19 mouse cellular contexts compared by ENCODE assay signal in genomic region chr8:10448545-10448944, GRCm38 (mm10).
DNase-seq lines count a peak whose midpoint lies in the region; ATAC-seq and TF ChIP-seq lines count a peak whose summit lies in the region.
"Had no signal": no experiment of that assay in that cellular context is flagged by ENCODE, and none has a peak within 500 bp of the region (broad histone marks: within the 10 kb centered on the region; RNA-seq: fewer than 3 reads in every experiment).

No protein-coding gene starts in this region.

- H3K9ac ChIP-seq in hindbrain, embryonic 14.5 days: no peak overlapping the region
- H3K9ac ChIP-seq: embryonic facial prominence, embryonic 12.5 days; kidney, embryonic 15.5 days; liver, embryonic 15.5 days; midbrain, embryonic 15.5 days; neural tube, embryonic 12.5 days had no signal

- peak overlapping the region; percentile 75 for H3K27ac ChIP-seq in layer of hippocampus, adult 2 months
- no peak overlapping the region for H3K27ac ChIP-seq in hindbrain, embryonic 14.5 days
- H3K27ac ChIP-seq: embryonic facial prominence, embryonic 12.5 days; kidney, embryonic 15.5 days; liver, embryonic 15.5 days; midbrain, embryonic 15.5 days; neural tube, embryonic 12.5 days; stomach, postnatal 0 days had no signal

- intact Hi-C loops in gastrocnemius, postnatal 36 days (cut with DNase I): loop anchor here (10.0 kb wide), 1 partner anchor 586 kb away; no protein-coding TSS in a partner anchor

- no peaks in the 10 kb centered on the region for H3K9me3 ChIP-seq in hindbrain, embryonic 14.5 days (ENCODE audit: control insufficient read depth, low read length)
- H3K9me3 ChIP-seq: embryonic facial prominence, embryonic 12.5 days; kidney, embryonic 15.5 days; liver, embryonic 15.5 days; midbrain, embryonic 15.5 days; neural tube, embryonic 12.5 days had no signal

- H3K4me1 ChIP-seq in hindbrain, embryonic 14.5 days (replicated peaks; ENCODE audit: control insufficient read depth, insufficient read depth, low read length): peaks cover 4% of the 10 kb centered on the region; the same call in 1 of the 2 replicates
- H3K4me1 ChIP-seq: embryonic facial prominence, embryonic 12.5 days; kidney, embryonic 15.5 days; liver, embryonic 15.5 days; neural tube, embryonic 12.5 days had no signal

- DNase-seq in layer of hippocampus, adult 2 months (ENCODE audit: low spot score in 2 of 2): no peak
- DNase-seq in layer of hippocampus, postnatal 14 days (ENCODE audit: low spot score in 2 of 2): no peak
- DNase-seq in 416B (ENCODE audit: low read depth): peak; percentile 42
- peak; percentile 16 for DNase-seq in R1 (ENCODE audit: low read depth, low spot score)
- DNase-seq in gastrocnemius, postnatal 36 days: peak; percentile 19 to 21
- no peak for DNase-seq in hindbrain, embryonic 14.5 days (ENCODE audit: low spot score)
- no peak for DNase-seq in adrenal gland, adult 2 months
- DNase-seq: adrenal gland, adult 8-10 months; left cerebral cortex, postnatal 4 days; lung, postnatal 36 days had no signal

- no peak overlapping the region for H3K4me3 ChIP-seq in layer of hippocampus, adult 2 months
- H3K4me3 ChIP-seq in hindbrain, embryonic 14.5 days (replicated peaks; ENCODE audit: low read length): no peak overlapping the region
- H3K4me3 ChIP-seq: embryonic facial prominence, embryonic 12.5 days; kidney, embryonic 15.5 days; liver, embryonic 15.5 days; midbrain, embryonic 15.5 days; neural tube, embryonic 12.5 days had no signal

- WGBS in hindbrain, embryonic 14.5 days: 71% methylated on average over 14 of the region's 14 CpGs

- no peak for ATAC-seq in cerebellum, adult (ENCODE audit: insufficient number of reproducible peaks, low FRiP score, low TSS enrichment)
- ATAC-seq in hindbrain, embryonic 14.5 days (ENCODE audit: low FRiP score): no peak
- ATAC-seq: hindbrain, embryonic 16.5 days; midbrain, embryonic 15.5 days; Patski had no signal

- no peaks in the 10 kb centered on the region for H3K36me3 ChIP-seq in hindbrain, embryonic 14.5 days (replicated peaks; ENCODE audit: control insufficient read depth, insufficient read depth)
- H3K36me3 ChIP-seq: embryonic facial prominence, embryonic 12.5 days; kidney, embryonic 15.5 days; liver, embryonic 15.5 days; midbrain, embryonic 15.5 days; neural tube, embryonic 12.5 days had no signal

- no peaks in the 10 kb centered on the region for H3K27me3 ChIP-seq in hindbrain, embryonic 14.5 days (ENCODE audit: control insufficient read depth, insufficient read depth, low read length)
- H3K27me3 ChIP-seq: embryonic facial prominence, embryonic 12.5 days; kidney, embryonic 15.5 days; liver, embryonic 15.5 days; midbrain, embryonic 15.5 days; neural tube, embryonic 12.5 days had no signal

- no peak for TF ChIP-seq CTCF in layer of hippocampus, adult 2 months (conservative IDR thresholded peaks at IDR 0.05)

- no peak overlapping the region for H3K4me2 ChIP-seq in hindbrain, embryonic 14.5 days (replicated peaks)
- H3K4me2 ChIP-seq: embryonic facial prominence, embryonic 12.5 days; kidney, embryonic 15.5 days; liver, embryonic 15.5 days; midbrain, embryonic 15.5 days; neural tube, embryonic 12.5 days had no signal

Comparison
In these comparisons a context has a peak if more than half of its experiments do, and no peak if none do; other contexts are left out.
1. DNase-seq: peak in 416B (single experiment), R1 (single experiment) and gastrocnemius, postnatal 36 days (2 of 2); none in layer of hippocampus, adult 2 months (0 of 2), layer of hippocampus, postnatal 14 days (0 of 2), hindbrain, embryonic 14.5 days (single experiment) and adrenal gland, adult 2 months (single experiment).